Mouse (Mus musculus): ENCODE data around the gene Capn9.

- TF ChIP-seq POLR2A (IDR thresholded peaks at IDR 0.05; ENCODE audit: low read depth, low read length) (no peak), CTCF (conservative IDR thresholded peaks at IDR 0.05; ENCODE audit: insufficient read depth, insufficient read length, low read depth, low read length) (no peak)
Observed at GRCm38 (mm10) chr8:124651776-124652175, 75.9 kb downstream of the Capn9 start.

Measured in kidney, adult 2 months (tissue).